Mouse (Mus musculus): ENCODE data around the gene Tubb4a. TPM values are rescaled to one million over a fixed set of nuclear protein-coding genes. Genes with fewer than 3 reads are reported as not detected.

Gene Tubb4a
- polyA plus RNA-seq, 1 experiment, result 314 TPM

DNA sequence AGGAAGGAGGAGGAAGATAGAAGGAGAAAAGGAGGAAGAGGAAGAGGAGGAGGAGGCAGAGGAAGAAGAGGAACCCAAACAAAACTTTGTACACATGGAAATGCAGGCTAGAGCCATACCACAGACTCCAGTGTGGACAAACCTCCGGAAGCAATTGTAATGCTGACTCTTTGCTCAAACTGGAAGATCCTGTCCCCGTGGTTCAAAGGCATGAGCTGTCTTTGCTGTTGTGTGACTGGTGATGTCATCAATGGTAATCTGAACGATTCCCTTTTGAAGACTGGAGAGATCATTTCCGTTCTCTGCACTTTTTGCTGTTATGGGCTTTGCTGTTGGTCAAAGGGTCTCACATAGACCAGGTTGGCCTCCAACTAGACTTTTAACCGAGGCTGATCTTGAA lies 10.7 kb upstream of the Tubb4a start:
- no peak for DNase-seq (ENCODE audit: low read depth)
- TF ChIP-seq CTCF (IDR thresholded peaks at IDR 0.05; ENCODE audit: borderline replicate concordance, extremely low read depth, insufficient read depth, insufficient read length) (no peak), POLR2A (IDR thresholded peaks at IDR 0.05; ENCODE audit: borderline replicate concordance, extremely low read depth, insufficient read depth, insufficient read length, poor library complexity, severe bottlenecking) (no peak)

GRCm38 (mm10) chr17:57096623-57096920 lies 9.0 kb upstream of the Tubb4a start:
- peak; percentile 81 for DNase-seq (ENCODE audit: low read depth)
- TF ChIP-seq POLR2A (IDR thresholded peaks at IDR 0.05; ENCODE audit: borderline replicate concordance, extremely low read depth, insufficient read depth, insufficient read length, poor library complexity, severe bottlenecking) (no peak), CTCF (IDR thresholded peaks at IDR 0.05; ENCODE audit: borderline replicate concordance, extremely low read depth, insufficient read depth, insufficient read length) (peak; percentile 95)

DNA sequence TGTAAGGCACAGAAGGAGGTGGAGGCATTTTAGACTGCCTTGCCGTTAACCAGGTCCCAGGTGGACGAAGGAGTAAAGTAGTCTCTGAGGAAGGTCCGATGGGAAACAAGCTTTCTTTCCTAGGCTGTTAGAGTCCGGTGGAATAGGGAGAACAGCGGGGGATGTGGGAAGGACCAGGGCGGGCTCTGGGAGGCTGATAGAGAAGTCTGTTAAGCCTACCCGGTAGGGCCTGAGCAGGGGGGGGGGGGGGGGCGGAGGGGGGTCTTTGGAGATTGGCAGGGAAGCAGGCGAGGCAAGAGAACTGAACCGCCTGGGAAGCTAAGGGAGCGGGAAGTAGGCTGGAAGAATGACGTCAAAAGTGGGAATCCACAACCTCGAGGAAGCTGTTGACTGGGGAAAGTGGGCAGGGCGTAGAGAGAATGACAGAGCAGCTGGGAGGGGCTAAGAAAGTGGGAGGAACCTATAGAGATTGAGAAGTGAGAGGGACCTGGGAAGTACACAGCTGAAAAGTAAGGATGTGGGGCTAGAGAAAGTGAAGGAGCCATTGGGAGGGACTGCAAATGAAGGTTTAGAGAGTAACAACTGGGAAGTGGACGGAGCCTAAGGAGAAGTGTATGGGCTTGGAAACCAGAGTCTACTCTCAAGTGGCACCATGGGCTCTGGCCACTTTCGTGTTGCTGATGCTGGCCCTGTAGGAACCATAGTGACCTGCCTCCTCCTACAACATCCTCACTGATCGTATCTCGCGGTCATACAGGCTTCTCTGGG lies 8.5 kb upstream of the Tubb4a start:
- DNase-seq (ENCODE audit: low read depth), result peak; percentile 77

GRCm38 (mm10) chr17:57094222-57094621 lies 6.6 kb upstream of the Tubb4a start:
- DNase-seq (ENCODE audit: low read depth), result no peak
- TF ChIP-seq POLR2A (IDR thresholded peaks at IDR 0.05; ENCODE audit: borderline replicate concordance, extremely low read depth, insufficient read depth, insufficient read length, poor library complexity, severe bottlenecking) (no peak), CTCF (IDR thresholded peaks at IDR 0.05; ENCODE audit: borderline replicate concordance, extremely low read depth, insufficient read depth, insufficient read length) (no peak)

More for the DNA sequence above, 8.5 kb upstream of the Tubb4a start:
- no peak for TF ChIP-seq CTCF (IDR thresholded peaks at IDR 0.05; ENCODE audit: borderline replicate concordance, extremely low read depth, insufficient read depth, insufficient read length)
- no peak for TF ChIP-seq POLR2A (IDR thresholded peaks at IDR 0.05; ENCODE audit: borderline replicate concordance, extremely low read depth, insufficient read depth, insufficient read length, poor library complexity, severe bottlenecking)

GRCm38 (mm10) chr17:57085970-57086757 lies 1.4 kb downstream of the Tubb4a start:
- TF ChIP-seq CTCF (IDR thresholded peaks at IDR 0.05; ENCODE audit: borderline replicate concordance, extremely low read depth, insufficient read depth, insufficient read length), result no peak
- TF ChIP-seq POLR2A (IDR thresholded peaks at IDR 0.05; ENCODE audit: borderline replicate concordance, extremely low read depth, insufficient read depth, insufficient read length, poor library complexity, severe bottlenecking), result no peak
- DNase-seq (ENCODE audit: low read depth), result no peak

DNA sequence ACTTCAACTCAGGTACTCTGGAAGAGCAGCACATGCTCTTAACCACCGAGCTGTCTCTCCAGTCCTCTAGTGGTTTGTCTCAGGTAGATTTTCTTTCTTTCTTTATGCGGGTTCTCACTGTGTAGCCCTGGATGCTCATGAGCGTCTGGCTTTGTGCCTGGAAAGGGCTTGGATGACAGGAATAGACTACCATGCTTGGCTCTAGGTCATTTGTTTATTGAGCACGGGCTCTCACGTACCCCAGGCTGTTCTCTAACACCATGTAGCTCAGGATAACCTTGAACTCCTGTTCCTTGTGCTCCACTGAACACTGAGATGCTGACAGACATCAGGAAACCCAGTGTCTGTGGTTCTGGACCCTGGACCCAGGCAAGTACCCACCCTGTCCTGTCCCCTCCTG lies 5.1 kb downstream of the Tubb4a start:
- no peak for TF ChIP-seq CTCF (IDR thresholded peaks at IDR 0.05; ENCODE audit: borderline replicate concordance, extremely low read depth, insufficient read depth, insufficient read length)
- DNase-seq (ENCODE audit: low read depth), result no peak

- no peak for TF ChIP-seq POLR2A (IDR thresholded peaks at IDR 0.05; ENCODE audit: borderline replicate concordance, extremely low read depth, insufficient read depth, insufficient read length, poor library complexity, severe bottlenecking)
- no peak for TF ChIP-seq CTCF (IDR thresholded peaks at IDR 0.05; ENCODE audit: borderline replicate concordance, extremely low read depth, insufficient read depth, insufficient read length)
- no peak for DNase-seq (ENCODE audit: low read depth)
These were observed 6.2 kb downstream of the Tubb4a start for GRCm38 (mm10) chr17:57081234-57081842.

GRCm38 (mm10) chr17:57079919-57080318 lies 7.7 kb downstream of the Tubb4a start:
- TF ChIP-seq POLR2A (IDR thresholded peaks at IDR 0.05; ENCODE audit: borderline replicate concordance, extremely low read depth, insufficient read depth, insufficient read length, poor library complexity, severe bottlenecking) (no peak), CTCF (IDR thresholded peaks at IDR 0.05; ENCODE audit: borderline replicate concordance, extremely low read depth, insufficient read depth, insufficient read length) (no peak)
- no peak for DNase-seq (ENCODE audit: low read depth)

DNA sequence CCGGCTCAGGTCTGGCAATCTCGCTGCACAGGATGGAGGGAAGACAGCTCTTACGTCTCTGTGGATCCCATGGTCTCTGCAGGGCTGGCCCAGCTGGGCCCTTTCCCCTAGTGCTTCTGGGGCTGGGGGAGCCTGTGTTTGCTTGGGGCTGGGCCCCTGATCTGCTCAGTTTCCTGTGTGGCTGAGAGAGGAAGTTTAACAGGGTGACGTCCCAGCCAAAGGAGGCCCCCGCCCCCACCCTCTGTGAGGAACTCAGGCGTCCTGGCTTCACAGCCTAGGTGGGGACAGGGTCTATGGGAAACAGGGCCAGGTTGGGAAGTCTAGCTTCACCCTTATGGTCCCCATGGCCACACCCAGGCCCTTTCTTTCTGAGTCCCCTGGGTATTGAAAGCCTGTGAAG lies 9.2 kb downstream of the Tubb4a start, which contains the start of gene Dennd1c:
Gene Dennd1c, minus strand, starts transcription at position 179 of the 400 bp plus-strand sequence.
- TF ChIP-seq POLR2A (IDR thresholded peaks at IDR 0.05; ENCODE audit: borderline replicate concordance, extremely low read depth, insufficient read depth, insufficient read length, poor library complexity, severe bottlenecking) (no peak), CTCF (IDR thresholded peaks at IDR 0.05; ENCODE audit: borderline replicate concordance, extremely low read depth, insufficient read depth, insufficient read length) (no peak)
- no peak for DNase-seq (ENCODE audit: low read depth)

- no peak for DNase-seq (ENCODE audit: low read depth)
- TF ChIP-seq POLR2A (IDR thresholded peaks at IDR 0.05; ENCODE audit: borderline replicate concordance, extremely low read depth, insufficient read depth, insufficient read length, poor library complexity, severe bottlenecking) (no peak), CTCF (IDR thresholded peaks at IDR 0.05; ENCODE audit: borderline replicate concordance, extremely low read depth, insufficient read depth, insufficient read length) (no peak)
These were observed 10.7 kb downstream of the Tubb4a start for GRCm38 (mm10) chr17:57076916-57077315.

DNA sequence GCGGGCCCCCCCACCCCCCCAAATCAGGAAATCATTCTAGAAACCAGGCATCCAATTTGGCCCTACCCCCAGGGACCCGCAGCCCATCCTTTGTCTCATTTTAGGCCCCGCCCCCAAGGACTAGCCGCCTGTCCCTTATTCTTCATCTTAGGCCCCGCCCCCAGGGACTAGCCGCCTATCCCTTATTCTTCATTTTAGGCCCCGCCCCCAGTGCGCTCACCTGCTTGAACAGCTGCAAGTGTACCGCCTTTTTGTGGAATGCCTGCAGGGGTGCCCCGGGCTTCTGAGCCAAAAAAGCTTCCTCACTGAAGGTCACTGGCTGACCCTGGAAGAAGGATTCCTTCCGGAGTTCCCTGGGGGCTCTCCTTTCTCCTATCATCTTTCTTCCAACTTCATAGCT lies 16.9 kb downstream of the Tubb4a start:
- TF ChIP-seq CTCF (IDR thresholded peaks at IDR 0.05; ENCODE audit: borderline replicate concordance, extremely low read depth, insufficient read depth, insufficient read length), result no peak
- DNase-seq (ENCODE audit: low read depth), result peak; percentile 75

All from brain, embryonic 14.5 days (tissue).